Mouse (Mus musculus) E14TG2a.4 (cell line): ENCODE data around the gene Gramd1b.

ENCODE experiments used
- CTCF ChIP-seq: conservative IDR thresholded peaks from 2 replicates; pipeline ENCODE4 v1.5.1; 2014; ENCODE audit warnings: low read length
- NANOG ChIP-seq: IDR thresholded peaks from 2 replicates; pipeline ENCODE4 v1.6.1; 2014; ENCODE audit warnings: borderline replicate concordance, low read length, mixed read lengths

GRCm38 (mm10) chr9:40407876-40408275, 123.3 kb downstream of the Gramd1b start:
- TF ChIP-seq CTCF (no peak), NANOG (no peak)
